Mouse (Mus musculus) 3134 (cell line): ENCODE results near the gene Snrpd2.
A peak's percentile ranks its signal among the peaks of the same experiment; 100 is the strongest.

Source experiments
- DNase-seq: peaks from one replicate; pipeline ENCODE4 v3.0.0-alpha.2; 2011; ENCODE audit warnings: low spot score; ENCODE audit not compliant: insufficient read length; ENCODE audit errors: extremely low read depth

Gene Snrpd2

DNA sequence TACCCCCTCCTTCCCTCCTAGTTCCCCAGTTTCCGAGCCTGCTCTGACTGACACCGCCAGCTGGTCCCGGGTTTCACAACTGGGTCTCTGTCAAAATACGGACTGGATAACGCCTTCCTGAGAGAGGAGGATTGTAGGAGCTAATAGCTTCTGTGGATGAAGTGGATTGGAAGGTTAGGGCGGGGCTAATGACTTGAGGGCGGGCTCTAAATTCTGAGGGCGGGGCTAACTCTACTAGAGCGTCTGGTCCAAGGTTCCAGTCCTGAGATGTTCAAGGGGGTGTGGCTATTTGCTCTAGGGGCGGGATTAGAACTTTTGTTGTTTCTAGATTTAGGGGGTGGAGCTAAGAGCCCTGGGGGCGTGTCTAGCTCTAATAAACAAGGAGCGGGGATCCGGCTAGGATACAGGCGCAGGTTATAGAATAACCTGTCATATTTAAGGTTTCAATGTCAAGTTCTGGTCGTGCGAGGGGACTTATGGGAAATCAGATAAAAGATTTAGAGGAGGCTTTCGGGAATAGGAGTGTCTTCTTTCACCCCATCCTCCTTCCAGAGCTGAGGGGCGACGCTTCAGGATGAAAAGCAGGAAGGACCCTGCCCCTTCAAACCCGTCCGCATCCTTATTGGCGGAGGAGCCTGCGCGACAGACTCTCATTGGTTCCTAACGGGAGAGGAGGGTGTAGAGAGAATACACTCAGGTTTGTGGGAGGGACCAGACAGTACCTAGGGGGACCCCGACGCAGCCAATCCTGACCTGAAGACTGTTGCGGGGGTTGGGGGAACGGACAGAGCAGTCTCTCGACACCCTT, 26.4 kb downstream of the Snrpd2 start, which contains the start of gene Eml2:
Gene Eml2, plus strand, starts transcription at position 714 of the 808 bp plus-strand sequence.
- DNase-seq: no peak

DNA sequence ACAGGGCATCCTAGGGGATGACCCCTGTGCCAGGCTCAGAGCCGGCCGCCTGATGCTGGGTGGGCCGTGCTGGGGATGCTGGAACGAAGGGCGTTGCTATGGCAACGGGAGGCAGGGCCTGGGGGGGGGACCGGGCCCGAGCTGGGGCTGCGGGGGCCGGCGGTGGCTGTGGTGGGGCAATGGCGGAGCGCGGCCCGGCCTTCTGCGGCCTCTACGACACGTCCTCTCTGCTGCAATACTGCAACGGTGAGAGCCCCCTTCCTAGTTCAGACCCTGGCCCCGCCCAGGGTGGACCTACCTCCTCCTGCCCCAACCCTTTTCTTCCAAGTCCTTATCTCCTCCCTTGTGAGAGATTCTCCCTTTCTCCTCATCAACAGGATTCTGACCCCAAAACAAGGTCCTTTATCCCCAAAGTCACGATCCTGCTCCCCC, 27.0 kb downstream of the Snrpd2 start:
- DNase-seq: no peak

DNA sequence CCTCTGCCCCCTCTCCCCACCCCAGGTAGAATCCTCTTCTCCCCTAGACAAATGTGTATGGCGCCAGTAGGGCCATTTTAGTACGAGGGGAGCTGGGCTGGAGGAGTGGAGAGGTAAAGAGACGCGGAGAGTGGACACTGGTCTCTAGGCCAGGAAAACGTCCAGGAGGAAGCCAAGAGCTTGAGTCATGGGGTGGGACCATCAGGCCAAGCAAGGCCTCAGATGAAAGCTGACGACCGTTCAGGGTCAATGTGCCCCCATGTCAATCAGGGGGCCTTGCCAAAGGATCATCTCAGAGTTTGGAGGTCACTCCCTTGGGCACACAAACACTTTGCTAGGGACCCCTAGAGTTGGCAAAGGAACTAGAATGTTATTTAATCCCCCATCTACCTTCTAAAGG, 27.7 kb downstream of the Snrpd2 start:
- DNase-seq: no peak

DNA sequence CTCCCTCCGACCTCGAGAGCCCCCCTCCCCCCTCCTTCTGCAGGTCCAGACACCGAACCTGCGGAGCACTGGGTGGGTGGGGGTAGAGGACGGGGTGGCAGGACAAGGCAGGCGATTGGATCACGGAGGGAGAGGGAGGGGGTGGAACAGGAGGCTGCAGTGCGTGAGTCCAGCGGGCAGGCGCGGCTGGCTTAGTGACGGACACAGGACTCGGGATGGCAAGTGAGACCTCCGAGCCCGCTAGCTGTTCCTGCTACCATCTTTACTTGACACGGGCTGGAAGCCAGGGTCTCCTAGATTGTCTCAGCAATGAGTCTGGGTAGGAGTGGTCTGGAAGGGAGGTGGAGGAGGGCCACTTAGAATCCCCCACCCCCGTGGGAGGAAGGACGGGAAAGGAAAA, 28.5 kb downstream of the Snrpd2 start:
- no peak for DNase-seq

DNA sequence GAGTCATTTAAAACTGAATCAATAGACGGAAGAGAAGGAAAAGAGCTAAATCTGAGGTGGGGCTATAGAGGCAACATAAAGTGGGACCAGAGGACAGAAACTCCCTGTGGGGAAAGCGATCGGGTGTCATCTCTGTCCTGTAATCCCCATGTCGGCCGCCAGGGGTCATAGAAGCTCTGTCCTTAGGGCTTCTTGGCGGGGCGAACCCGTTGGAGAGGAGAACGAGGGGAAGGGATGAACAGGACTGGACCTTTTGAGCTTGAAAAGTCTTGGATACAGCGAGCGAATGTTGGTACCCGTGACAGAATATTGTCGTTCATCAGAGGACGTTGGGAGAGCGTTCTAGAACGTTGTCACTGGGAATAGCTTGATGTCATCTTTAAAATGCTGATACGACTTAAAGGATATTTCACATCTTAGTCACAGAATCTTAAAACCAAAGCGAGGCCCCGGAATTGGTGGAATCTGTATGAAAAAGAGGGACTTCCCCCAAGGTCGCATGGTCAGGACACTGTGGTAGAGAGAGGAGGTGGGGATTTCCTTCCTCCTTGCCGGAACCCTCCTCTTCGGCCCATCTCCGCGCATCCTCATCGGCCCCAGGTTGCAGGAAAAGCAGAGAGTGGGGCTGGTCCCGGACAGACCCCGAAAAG, 29.0 kb downstream of the Snrpd2 start:
- DNase-seq: no peak

DNA sequence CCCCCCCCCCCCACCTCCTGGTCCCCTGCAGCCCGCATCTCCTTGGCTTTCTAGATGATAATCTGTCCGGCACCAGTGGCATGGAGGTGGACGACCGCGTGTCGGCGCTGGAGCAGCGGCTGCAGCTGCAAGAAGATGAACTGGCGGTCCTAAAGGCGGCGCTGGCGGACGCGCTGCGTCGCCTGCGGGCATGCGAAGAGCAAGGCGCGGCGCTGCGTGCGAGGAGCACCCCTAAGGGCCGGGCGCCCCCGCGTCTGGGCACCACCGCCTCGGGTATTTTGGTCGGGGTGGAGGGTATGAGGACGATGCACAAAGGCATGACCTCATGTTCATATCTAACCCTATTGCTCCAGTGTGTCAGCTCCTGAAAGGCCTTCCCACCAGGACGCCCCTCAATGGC, 29.7 kb downstream of the Snrpd2 start:
- no peak for DNase-seq

DNA sequence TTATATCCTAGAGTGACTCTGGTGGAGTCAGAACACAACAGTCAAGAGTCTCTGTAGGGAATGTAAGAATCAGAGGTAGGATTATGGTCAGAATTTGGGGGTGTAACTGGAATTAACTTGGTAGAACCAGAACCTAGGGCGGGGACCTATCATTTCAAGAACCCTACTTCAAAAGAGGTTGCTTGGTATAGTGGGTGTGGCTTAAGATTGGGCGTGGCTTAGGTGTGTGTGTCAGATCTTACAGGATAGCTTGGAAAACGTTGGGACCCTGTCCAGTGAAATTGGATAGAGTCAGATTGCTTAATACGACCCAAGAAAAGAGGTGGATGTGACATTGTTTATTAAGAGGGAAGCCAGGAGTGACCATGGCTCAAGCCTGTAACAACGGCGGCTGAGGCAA, 30.4 kb downstream of the Snrpd2 start:
- no peak for DNase-seq

DNA sequence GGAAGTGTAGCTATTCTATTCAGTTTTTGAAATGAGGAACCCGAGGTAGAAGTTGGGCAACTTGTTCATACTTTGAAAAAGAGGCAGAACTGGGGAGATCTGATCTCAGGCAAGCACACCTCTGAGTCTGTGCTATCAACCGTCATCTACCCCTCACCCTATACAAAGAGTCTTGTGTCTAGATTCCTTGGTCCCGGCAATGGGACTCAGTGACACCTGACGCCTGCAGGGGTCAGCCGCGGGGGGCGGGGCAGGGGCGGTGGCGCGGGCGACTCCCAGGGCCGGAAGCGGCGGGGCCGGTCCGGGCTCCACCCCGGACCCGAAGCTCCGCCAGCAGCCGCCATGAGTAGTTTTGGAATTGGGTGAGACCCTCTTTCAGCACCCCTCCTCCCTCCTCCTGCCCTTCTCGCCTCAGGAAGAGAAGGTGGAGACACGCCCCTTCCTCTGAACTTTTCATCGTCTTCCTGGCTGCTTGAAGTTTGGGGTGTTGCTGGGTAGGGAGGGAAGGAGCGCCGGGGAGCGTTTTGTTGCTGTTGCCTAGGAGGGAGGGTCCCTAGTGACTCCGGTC, 31.4 kb downstream of the Snrpd2 start:
- DNase-seq: peak; percentile 50

DNA sequence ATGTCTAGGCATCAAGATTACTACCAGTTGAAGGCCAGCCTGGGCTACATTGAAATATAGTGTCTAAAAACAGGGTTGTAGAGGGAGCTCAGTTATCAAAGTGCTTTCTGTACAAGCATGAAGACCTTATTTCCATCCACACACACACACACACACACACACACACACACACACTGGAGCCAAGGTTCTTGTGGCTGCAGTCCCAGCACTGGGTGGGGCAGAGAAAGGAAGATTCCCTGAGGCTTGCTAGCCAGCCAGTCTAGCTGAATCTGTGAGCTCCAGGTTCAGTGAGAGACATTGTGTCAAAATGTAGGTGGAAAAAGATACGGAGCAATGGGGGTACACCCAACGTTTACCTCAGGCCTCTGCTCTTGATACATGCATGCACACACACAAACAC, 34.7 kb downstream of the Snrpd2 start:
- peak; percentile 31 for DNase-seq

DNA sequence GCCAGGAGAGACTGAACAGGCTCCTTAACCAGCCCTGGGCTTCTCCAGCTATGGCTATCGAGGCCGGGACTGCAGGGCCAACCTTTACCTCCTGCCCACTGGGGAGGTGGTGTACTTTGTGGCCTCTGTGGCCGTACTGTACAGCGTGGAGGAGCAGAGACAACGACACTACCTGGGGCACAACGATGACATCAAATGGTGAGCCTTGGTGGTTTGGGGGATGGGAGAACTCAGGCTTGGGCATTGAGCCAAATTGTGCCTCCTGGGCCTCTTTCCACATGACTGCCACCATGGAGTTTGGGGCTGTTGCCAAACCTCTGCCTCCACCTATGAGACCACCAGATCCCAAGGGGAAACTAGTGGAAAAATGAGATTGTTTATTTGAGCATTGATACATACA, 35.2 kb downstream of the Snrpd2 start:
- no peak for DNase-seq

DNA sequence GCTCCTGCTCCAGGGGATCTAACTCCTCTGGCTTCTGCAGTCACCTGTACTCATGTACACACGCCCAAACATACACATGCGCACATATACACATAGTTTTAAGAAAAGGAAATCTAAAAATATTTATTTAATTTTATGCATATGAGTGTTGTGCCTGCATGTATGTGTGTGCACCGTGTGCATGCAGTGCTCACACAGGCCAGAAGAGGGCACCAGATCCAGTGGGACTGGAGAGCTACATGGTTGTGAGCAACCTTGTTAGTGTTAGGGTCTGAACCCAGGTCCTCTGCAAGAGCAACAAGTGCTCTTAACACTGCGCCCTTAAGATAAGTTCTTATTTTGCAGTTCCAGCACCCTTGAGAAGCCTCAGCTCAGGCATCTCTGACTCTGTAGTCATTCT, 45.2 kb downstream of the Snrpd2 start:
- no peak for DNase-seq

DNA sequence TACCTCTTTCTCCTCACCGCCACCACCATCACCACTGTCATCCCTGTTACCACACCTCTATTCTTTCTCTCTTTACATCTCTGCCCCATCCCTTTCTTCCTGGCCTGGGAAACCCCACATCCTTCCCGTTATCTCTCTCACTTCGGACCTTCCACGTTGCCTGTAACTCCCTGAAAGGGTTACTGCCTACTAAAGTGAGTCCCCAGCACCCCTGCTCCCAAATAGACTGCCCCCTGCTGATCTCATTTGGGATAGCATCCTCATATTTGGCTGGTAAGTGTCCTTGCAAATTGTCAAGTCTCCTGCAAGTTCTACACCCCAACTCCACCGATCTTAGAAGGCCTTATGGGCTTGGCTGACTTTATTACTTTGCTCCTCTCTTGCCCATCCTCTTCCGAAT, 47.2 kb downstream of the Snrpd2 start:
- no peak for DNase-seq

DNA sequence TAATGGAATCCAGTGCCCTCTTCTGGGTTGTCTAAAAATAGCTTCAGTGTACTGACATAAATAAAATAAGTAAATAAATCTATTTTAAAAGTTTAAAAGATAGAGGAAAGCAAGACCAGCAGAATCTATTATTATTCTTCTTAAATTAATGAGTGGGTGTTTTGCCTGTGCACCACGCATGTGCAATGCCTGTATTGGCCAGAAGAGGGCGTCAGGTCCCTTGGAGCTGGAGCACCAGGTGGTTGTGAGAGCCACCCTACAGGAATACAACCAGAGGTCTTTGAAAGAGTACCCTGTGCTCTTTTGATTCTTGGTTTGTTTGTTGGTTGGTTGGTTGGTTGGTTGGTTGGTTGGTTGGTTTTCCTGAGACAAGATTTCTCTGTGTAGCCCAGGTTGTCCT, 48.5 kb downstream of the Snrpd2 start:
- DNase-seq: no peak

DNA sequence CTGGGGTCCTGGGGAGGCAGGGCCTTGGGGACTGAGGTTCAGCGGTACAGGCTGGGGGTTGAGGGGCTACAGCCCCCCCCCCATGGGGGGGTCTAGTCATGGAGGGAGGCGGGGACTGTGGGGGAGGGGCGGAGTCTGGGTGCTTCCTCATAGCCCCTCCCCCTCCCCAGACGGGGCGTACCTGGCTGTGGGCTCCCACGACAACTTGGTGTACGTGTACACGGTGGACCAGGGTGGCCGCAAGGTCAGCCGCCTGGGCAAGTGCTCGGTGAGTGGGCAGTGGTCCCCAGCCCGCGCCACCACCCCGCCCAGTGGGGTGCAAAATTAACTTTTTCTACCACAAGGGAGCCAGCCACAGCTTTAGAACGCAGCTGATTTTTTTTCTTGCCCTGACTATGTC, 52.1 kb downstream of the Snrpd2 start:
- no peak for DNase-seq

DNA sequence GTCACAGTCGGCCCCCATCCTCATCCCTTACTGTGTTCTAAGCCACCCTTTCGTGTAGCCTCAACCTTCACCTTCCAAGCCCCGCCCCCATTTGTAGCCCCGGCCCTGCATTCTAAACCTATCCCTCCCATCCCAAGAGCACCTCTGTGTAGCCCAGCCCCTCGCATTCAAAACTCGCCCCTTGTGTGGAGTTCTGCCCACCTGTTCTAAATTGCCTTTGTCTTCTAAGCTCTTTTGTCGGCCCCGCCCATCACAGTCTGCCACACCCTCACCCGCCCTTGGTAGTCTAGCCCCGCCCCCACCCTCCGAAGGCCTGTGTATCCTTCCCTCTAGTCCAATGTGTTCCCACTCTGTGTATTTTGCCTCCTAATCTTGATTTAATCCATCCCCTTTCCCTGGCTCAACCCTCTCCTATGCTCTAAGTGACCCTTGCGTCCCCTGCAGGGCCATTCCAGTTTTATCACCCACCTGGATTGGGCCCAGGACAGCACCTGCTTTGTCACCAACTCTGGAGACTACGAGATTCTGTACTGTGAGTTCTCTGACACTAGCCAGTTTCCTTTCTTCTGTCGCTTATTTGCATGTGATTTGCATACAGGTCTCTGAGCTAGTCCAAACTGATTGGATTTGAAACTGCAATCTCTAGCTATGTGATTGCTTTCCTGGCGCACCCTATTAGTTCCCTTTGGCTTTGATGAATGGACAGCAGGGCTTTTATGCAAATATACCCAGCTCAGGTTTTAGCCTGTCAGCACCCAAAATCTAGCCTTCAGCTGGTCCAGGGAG, 52.7 kb downstream of the Snrpd2 start:
- DNase-seq: no peak
